Mouse (Mus musculus) heart, adult 11 months (tissue): ENCODE measurements around the gene Zfp652.

Experiments used
- DNase-seq: peaks from one replicate; pipeline ENCODE4 v3.0.0; 2022

The Zfp652 gene

DNA sequence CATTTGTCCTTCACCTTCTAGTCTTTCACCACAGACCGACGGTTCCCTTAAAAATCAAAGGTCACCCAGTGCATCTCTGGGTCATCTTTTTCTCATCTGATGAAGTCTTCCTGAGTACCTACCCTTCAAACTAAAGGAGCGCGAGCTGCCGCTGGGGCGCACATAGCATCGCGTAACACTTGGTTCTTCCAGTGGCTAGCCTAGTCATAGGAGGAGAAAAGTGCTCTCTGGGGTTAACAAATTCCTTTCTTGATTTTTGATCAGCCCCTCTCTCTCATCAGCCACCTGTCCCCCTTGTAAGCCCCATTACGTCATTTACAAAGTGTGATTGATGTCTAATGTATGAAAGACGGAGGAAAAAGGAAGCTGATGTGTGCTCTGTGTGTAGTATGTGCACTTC, 56.7 kb downstream of the Zfp652 start:
- DNase-seq, result no peak

DNA sequence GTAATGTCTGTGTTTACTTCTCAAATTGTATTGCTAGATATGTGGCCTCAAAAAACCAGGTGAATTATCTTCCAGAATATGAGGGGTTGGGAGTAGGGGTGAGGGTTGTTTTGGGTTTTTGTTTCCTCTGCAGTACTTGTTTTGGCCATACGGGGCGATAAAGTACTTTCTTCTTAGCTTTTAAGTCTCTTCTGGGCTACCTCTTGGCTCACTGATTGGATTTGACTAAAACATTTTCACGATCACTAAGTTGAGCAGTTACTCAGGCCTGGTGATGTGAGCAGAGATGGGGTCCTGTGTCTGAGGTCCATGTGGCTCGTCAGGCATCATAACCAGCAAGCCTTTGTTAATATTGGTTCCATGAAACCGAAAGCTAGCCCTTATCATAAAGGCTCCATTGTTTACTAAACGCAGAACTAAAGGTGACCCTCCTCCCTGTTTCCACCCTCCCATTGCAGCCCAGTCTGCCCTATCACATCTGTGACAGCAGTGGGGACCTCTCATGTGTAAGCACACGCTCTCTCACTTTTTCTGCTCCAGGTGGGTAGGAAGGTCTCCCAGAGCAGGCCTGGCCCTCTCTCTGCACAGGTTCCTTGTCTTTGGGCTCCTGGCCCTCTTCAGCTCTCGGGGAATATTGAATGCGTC, 58.4 kb downstream of the Zfp652 start:
- DNase-seq, result peak; percentile 89

DNA sequence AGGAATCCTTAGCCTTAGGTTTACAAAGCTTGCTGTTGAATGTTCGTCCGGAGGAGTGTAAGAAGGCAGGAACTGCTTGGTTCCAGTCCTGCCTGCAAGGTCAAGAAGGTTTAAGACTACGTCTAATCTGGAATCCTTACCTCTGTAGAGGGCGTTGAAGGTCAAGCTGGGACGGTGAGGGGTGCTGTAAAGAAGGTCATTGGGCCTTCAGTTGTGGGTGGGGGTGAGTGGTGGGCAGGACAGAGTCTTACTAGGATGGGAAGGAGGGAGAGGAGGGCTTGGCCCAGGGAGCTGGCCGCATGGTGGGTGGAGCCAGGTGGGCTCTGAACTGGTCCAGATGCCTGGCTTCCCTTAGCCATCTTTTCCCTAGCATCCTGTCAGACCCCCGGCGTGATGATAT, 59.2 kb downstream of the Zfp652 start:
- DNase-seq, result peak; percentile 92

DNA sequence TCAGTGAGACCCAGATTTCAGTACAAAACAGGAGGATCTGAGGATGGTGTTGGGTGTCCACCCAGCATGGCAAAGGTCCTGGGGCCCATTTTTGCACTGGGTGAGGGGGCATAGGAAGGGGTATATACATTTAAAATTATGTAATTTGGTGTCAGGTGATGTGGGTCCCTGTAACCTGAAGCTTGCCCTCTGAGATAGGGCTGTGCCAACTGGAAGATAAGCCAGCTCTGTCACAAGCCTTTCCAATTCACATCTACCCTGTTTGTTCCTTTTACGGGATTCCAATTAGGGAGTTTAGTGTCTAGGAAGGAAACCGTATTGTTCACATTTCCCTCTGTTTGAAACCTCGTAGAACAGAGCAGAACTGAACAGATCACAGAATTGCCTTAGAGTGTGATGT, 60.8 kb downstream of the Zfp652 start:
- DNase-seq, result peak; percentile 94

DNA sequence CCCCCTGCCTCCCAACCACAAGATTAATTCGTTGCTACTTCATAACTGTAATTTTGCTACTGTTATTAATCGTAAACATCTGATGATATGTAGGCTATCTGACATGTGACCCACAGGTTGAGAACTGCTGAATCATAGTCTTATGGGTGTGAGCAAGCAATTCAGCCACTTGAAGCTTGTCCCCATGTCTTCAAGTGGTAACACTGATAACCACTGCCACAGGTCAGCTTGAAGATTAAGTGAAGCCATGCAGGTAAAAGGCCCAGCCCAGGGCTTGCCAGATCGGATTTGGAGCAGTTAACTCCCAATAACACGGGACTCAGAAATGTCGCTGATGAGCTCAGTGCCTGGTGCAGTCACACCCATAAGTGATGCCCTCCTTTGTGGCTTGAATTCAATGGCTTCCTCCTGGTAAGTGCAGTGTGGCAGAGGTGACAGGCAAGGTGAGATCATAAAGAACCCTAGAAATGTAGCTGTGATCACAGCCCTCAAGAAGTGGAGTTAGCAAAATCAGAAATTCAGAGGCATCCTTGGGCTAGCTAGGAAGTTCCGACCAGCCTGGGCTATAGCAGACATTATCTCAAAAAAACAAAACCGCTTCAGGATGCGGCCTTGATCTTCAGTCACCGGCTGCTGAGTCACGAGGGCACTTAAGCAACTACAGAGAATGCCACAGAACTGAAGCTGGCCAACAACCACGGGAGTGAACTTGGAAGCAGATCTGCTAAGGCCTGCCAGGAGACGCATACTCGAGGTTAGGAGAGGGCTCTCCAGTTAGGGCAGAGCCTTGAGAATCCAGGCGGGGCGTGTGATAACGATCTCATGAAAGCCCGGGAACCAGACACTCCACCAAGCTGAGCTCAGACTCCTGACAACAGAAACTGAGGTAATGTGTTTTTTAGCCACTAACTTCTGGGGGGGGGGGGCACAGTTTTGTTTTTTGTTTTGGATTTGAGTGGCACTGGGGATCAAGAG, 65.1 kb downstream of the Zfp652 start:
- DNase-seq, result peak; percentile 97

DNA sequence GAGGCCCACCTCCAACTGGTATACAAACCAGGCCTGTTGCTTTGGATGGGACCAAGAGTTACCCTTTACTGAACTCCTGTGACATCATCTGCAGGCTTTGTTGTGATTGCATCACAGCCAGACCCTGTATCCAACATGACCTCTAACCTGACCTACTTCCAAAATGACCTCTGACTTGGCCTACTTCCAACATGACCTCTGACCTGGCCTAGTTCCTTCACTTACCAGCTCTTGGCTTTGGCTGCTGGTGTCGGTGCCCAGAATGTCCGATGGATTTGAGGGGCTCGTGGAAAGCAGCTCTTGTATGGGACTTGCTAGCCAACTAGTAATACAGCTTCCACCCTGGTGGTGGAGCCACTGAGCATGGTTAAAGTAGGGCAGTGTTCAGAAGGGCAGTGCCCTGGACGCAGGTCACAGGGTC, 66.4 kb downstream of the Zfp652 start:
- DNase-seq, result peak; percentile 92

DNA sequence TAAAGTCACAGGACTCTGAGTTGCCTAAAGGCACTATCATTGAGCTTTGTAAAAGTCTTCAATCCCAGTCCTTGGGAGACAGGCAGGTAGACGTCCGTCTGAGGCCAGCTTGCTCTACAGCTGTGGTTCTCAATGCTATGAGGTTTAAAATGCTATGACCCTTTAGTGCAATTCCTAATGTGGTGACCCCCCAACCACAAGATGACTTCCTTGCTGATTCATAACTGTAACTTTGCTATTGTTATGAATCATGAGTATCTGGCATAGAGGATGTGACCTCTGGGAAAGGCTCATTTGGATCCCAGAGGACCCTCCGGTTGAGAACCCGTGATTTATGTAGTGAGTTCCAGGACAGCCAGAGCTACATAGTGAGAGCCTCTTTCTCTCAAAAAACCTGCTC, 66.9 kb downstream of the Zfp652 start:
- DNase-seq, result no peak

DNA sequence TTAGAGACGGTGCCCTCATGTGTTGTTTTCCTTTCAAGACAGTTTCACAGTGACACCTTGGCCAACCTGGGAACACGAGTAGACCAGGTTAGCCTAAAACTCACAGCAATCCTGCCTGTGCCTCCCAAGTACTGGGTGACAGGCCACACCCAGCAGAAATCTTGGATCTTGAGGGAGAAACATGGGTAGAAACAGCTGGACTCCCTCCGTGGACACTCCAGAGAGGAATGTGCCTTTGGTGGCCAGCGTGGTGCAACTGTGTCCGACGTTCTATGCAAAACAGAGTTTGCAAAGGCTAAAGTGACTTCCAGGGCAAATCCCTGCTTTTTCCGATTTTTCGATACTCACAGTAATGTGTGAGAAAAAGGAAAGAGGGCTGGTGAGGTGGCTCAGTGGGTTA, 68.0 kb downstream of the Zfp652 start:
- DNase-seq, result no peak

DNA sequence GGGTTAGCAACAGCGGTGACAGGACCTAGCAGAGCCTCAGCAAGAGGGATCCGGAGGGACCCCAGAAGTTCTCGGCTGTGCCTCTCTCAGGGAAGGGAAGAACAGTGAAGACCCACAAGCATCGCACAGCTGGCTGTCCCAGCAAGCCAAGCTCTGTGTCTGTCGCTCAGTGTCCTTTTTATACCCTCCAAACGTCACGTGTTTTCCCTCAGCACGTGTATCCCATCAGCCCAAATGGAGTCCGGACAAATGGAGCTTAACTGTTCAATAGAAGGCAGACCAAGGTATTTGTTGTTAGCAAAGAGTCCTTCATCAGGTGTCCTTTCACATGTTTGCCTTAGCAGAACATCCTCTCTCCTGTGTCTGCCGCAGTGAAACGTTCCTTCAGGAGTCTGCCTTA, 69.1 kb downstream of the Zfp652 start:
- DNase-seq, result no peak

DNA sequence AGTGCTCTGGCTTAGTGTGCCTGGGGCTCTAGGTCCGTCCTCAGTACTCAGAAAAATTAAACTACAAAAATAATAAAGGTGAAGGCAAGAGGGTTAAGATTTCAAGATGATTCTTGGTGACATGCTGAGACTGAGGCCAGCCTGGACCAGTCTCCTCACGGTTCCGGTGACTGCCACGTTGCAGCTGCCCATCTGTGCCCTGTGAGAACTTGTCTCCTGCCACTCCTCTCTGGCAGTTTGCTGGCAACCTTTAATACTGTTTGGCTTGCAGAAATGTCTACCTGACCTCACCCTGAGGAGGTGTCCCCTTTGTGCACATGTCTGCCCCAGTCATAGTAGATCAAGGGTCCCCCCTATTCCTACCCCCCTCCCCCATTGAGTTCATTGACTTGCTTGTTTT, 71.0 kb downstream of the Zfp652 start:
- no peak for DNase-seq

DNA sequence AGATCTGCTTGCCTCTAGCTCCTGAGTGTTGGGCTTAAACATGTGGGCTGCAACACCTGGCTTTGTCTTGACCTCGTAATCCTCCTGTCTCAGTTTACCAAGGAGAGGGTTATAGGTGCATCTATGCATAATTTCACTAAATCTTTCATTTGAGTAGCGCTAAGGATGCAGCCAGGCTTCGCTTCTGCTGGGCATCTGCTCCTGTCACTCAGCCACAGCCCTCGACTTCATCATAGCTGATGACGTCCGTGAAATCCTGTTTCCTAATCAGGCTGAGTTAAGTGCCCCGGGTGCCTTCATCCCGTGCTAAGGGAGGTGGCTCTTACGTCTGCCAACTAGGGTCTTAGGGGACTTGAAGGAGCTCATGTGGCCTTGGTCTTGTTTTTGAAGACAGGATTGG, 71.5 kb downstream of the Zfp652 start:
- no peak for DNase-seq

DNA sequence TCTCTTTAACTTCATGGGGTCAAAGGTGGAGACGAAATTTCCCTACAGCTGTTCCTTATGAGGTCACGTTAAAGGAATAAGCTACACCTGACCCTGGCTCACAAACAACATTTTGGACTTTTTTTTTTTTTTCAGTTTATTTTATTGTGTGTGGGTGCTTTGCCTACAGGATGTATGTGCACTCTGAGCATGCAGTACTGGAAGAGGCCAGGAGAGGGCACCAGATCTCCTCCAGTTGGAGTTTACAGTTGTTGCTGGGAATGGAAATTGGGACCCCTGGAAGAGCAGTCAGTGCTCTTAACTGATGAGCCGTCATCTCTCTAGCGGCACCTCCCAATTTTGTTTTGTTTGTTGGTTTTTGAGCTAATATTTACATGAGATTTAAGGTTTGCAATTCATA, 73.2 kb downstream of the Zfp652 start:
- no peak for DNase-seq

DNA sequence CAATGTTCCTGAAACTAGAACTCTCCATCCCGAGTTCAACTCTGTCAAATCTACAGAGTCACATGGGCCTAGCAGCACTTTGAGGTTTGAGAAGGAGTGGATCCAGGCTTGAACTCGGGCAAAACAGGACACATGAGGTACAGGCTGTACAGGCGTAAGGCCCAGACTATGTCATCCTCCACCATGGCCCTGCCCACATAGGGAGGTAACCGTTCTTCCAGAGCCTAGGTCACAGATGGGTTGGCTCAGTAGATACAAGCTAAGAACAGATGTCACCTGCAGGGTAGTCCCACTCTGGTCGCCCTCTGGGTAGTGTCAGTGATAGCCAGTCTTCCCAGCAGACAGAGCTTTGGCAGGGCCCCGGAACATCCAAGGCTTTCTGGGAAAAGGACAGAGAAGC, 74.0 kb downstream of the Zfp652 start:
- DNase-seq, result no peak

DNA sequence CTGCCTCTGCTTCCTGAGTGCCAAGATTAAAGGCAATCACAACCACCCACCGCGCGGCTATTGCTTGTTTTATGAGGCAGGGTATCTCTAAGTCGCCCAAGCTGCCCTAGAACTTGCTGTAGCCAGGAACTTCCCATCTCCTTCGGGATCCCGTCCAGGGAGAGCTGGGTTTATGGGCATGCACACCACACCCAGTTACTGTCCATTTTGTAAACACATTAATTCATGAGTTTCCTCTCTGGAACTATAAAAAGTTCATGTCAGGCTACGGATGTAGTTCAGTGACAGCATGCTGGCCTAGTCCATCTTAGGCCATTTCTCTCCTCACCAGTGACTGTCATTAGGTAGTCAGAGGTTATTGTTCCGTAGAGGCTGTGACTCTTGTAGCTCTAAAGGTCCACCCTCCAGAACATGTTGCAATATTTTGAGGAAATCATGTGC, 77.0 kb downstream of the Zfp652 start:
- peak; percentile 97 for DNase-seq

DNA sequence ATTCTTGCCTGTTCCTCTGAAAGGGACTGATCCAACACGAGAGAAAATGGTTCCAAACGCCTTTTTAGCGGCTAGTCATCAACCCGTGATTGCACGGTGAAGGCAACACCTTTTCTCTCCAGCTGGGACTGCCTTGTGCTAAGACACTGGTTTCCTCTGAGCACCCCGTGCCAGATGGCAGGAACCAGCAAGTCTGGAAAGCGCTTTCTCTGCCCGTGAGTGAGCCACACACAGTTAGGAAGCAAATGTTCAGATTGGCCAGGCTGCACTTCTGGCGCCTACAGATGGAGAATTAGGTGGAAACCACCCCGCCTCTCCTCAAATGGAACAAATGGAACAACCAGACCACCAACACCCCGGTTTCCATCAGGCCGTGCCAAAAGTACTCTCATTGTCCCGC, 79.3 kb downstream of the Zfp652 start:
- DNase-seq, result peak; percentile 98

DNA sequence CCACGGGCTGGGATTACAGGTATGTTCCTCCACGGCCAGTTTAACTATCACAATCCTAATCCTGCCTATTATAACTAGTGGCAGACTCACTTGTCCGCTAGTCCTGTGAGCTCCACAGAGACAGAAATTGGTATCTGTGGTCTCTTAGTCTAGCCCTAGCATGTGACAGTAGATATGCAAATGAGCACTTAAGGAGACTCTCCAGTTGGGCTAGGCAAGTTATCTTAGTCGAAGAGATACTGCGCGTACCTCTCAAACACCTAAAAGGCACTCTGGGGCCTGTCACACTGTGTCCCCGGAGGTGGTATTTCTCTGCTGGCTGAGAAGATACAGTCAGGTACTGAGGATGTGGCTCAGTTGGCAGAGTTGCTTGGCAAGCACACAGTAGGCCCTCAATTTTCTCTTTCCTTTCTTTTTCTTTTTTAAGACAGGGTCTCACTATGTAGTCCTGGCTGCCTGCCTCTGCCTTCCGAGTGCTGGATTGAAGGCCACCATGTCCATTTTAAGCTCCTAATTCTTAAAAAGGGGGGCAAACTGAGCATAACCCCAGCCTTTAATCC, 80.6 kb downstream of the Zfp652 start:
- DNase-seq, result no peak

DNA sequence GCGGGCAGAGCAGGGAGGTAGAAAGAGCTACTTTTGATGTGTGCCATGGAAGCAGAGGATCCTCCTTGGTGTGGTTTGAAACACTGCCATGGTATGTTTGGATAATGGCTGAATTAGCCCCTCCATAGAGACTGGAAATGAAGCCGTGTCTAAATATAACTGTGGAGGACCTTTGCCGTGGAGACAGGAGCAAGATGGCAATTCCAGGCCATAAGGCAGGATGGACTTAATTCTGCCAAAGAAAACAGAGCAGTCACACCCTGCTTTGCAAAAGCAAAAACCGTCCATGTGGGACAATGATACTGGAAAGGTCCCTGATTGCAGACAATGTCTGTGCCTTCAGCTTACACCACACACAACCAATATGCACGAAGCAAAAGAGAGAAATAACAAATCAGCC, 81.7 kb downstream of the Zfp652 start:
- peak; percentile 97 for DNase-seq

DNA sequence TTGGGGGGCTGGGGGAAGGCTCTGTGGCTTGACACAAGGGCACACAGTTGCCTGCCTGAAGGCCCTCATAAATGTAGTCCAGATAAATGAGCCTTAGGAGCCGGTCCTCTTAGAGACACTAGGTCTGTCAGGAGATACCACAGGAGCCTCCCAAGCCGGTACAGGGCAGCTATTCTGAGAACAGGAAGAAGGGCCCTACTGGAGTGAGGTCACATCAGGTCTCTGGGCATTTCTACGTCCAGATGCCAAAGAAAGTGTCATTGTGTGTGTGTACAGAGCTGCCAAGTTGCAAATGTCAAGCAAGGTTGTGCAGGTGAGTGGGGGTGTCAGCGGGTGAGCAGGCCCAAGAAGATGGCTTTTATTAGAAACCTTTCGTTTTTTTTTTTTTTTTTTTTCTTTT, 83.1 kb downstream of the Zfp652 start:
- peak; percentile 97 for DNase-seq

DNA sequence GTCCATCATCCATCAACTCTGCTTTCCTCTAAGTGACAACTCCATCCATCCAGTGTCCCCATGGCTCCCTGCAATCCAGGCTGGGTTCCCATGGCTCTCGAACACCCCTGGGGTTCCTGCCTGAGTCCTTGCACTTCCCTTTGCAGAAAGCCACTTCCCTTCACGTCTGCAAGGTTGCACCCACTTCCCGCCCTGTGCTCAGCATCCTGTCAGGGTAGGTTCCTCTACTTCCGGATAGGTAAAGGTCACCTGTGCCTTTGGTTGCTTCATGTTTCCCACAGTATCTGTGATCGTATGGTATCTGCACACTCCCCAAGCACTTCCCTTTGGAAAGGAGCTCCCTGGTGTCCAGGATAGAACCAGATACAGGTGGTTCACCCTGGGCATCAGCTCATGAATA, 92.5 kb downstream of the Zfp652 start:
- DNase-seq, result no peak

DNA sequence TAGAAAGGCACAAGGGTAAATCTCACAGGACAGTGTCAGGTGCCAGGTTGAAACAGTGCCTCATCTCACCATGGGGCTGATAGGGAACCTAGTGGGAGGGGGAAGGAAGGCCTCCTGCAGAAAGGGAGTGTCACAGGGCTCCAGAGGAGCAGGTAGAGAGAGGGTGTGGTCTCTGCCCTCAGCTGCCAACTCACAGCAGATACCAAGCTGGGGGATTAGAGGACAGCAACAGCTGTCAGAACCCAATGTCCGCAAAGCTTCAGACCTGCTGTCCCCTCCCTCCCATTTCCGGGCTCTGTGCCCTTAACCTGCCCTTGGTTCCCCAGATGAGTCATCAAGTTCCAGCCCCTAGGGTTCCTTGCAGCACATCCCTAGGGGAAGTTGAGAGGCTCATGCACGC, 93.1 kb downstream of the Zfp652 start:
- DNase-seq, result peak; percentile 93

DNA sequence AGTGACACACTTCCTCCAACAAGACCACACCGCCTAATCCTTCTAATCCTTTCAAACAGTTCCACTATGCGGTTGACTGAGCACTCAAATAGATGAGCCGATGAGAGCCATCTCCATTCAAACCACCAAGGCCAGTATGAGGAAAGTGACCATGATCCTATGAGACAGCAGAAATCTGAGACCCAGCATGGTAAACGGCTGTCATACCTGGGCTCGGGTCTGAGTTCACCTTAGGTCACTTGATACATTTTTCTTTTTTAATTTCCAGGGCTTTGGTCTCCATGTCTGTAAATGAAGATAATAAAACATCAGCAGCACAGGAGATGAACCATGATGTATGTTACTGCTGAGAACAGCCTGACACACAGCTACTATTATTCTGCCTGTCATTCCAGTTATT, 95.4 kb downstream of the Zfp652 start:
- no peak for DNase-seq

DNA sequence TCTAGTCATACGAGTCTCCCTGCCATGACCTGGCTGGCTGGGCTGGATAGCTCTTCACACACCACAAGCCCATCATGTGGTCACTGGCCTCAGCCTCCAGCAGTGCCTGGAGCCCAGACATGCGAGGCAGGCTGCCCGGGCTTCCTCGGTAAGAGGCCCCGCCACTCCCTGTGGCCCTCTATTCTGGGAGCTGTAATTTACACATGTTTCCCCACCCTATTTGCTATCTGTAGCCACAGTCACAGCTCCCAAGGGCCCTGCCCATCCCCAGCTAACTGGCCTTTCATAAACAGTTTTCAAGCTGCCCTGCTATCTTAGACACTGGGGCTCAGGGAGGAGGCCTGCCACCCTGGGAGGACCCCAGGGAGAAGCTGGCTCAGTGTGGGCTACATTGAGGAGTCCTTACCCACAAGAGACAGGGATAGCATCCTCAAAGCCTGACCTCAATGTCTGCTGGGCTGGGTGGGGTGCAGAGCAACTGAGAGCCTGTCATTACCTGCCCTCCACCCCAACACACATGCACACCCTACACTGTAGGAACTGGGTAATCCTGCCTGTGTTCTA, 96.1 kb downstream of the Zfp652 start:
- peak; percentile 98 for DNase-seq

DNA sequence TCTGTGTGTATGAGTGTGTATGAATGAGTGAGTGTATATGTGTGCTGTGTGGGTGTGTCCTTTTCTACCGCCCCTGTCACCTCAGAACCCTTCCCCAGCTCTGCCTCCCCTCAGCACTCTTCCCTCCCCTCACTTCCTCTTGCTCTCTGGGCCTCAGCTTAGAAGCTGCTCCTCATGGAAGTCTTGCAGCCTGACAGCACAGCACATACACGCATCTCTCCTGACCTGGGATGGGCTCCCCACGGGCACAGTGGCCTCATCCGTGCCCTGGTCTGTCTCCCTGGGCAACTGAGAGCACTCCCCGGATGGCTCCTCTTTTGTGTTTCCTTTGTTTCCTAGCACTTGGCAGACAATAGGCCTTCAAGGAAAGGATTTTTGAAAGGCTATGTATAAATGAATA, 97.1 kb downstream of the Zfp652 start:
- no peak for DNase-seq

DNA sequence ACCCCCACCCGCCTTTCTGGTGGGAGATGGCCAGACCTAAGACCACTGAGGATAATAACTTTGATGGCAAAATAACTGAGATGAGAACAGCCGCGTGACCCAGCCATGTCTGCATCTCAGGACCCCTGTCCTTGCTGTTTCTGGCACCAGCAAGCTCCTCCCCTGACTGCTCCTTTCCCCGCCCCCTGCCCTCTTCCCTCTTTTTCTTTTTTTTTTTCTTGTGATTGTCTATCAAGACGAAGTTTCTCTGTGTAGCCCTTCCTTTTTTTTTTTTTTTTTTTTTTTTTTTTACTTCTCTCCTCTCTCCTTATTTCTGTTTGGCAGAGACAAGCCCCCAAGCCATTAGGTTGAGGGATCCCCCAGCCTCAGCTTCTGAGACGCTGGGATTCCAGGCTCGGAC, 98.4 kb downstream of the Zfp652 start:
- no peak for DNase-seq
